Mouse (Mus musculus) cerebellum, postnatal 36 days (tissue): ENCODE data around the gene Snapin.

Experiments used
- DNase-seq, 2 experiments: peaks; one replicate each; pipeline ENCODE4 v3.0.0; 2021 to 2022; ENCODE audit warnings: mixed read lengths in 2 of 2

Gene Snapin

GRCm38 (mm10) chr3:90490696-90491256 is at the start of gene Snapin:
Snapin (minus strand) TSS chr3:90491033.
- peak; percentile 93 to 95 for DNase-seq

- no peak for DNase-seq
These were observed 47.1 kb upstream of the Snapin start for GRCm38 (mm10) chr3:90537905-90538296.

GRCm38 (mm10) chr3:90537141-90537904 is 46.5 kb upstream of the Snapin start, which contains the start of gene S100a16:
S100a16 (plus strand) TSS chr3:90537254.
- peak; percentile 57 to 64 for DNase-seq

GRCm38 (mm10) chr3:90535446-90535845 is 44.6 kb upstream of the Snapin start:
- DNase-seq: no peak

GRCm38 (mm10) chr3:90531713-90532112 is 40.9 kb upstream of the Snapin start:
- no peak for DNase-seq

- no peak for DNase-seq
These were observed 36.5 kb upstream of the Snapin start for GRCm38 (mm10) chr3:90527291-90527873.

- DNase-seq: no peak
These were observed 35.7 kb upstream of the Snapin start, which contains the start of gene S100a14 for GRCm38 (mm10) chr3:90526580-90526979. S100a14 (plus strand) TSS chr3:90526856.

- no peak for DNase-seq
These were observed 35.2 kb upstream of the Snapin start for GRCm38 (mm10) chr3:90526076-90526475.

- DNase-seq: no peak
These were observed 34.6 kb upstream of the Snapin start for GRCm38 (mm10) chr3:90525421-90525820.

- DNase-seq: no peak
These were observed 26.9 kb upstream of the Snapin start for GRCm38 (mm10) chr3:90517711-90518110.

- no peak for DNase-seq
These were observed 25.0 kb upstream of the Snapin start for GRCm38 (mm10) chr3:90515789-90516188.

GRCm38 (mm10) chr3:90515242-90515641 is 24.4 kb upstream of the Snapin start:
- no peak for DNase-seq

GRCm38 (mm10) chr3:90514691-90515090 is 23.9 kb upstream of the Snapin start:
- no peak for DNase-seq

- DNase-seq: peak in 1 of 2 experiments; percentile 27
These were observed 23.2 kb upstream of the Snapin start, which contains the start of the genes S100a1 and S100a13 for GRCm38 (mm10) chr3:90513796-90514590. S100a1 (minus strand) TSS chr3:90514392. S100a13 (plus strand) TSS chr3:90514435.

- DNase-seq: no peak
These were observed 22.3 kb upstream of the Snapin start for GRCm38 (mm10) chr3:90512948-90513642.

GRCm38 (mm10) chr3:90512276-90512675 is 21.4 kb upstream of the Snapin start:
- DNase-seq: no peak

GRCm38 (mm10) chr3:90509747-90510123 is 18.9 kb upstream of the Snapin start:
- no peak for DNase-seq

- peak; percentile 99 to 100 for DNase-seq
These were observed 18.3 kb upstream of the Snapin start, which contains the start of gene Chtop for GRCm38 (mm10) chr3:90508950-90509746. Chtop (minus strand) TSS chr3:90509498.

- no peak for DNase-seq
These were observed 17.6 kb upstream of the Snapin start for GRCm38 (mm10) chr3:90508287-90508949.

GRCm38 (mm10) chr3:90506362-90506761 is 15.5 kb upstream of the Snapin start:
- DNase-seq: no peak

- DNase-seq: no peak
These were observed 14.4 kb upstream of the Snapin start for GRCm38 (mm10) chr3:90505216-90505615.
